Mouse (Mus musculus) thymus, adult 2 months (tissue): ENCODE measurements around the gene Shroom3. TPM values are rescaled to one million over a fixed set of nuclear protein-coding genes. Genes with fewer than 3 reads are reported as not detected.

ENCODE experiments used
- DNase-seq: peaks from one replicate; pipeline ENCODE4 v3.0.0; 2021
- H3K27ac ChIP-seq: fragments of 200-500 bp; 2 replicates; pipeline ENCODE4 v1.5.1; 2012; ENCODE audit warnings: low read length, control low read depth; ENCODE audit not compliant: control insufficient read depth, insufficient read depth
- H3K27me3 ChIP-seq: fragments of 200-500 bp; 2 replicates; pipeline ENCODE4 v1.6.1; 2012; ENCODE audit warnings: mild to moderate bottlenecking, low read length, moderate library complexity, mixed read lengths; ENCODE audit not compliant: control insufficient read depth, insufficient read depth
- H3K36me3 ChIP-seq: fragments of 200-500 bp; 2 replicates; pipeline ENCODE4 v1.6.1; 2012; ENCODE audit warnings: mild to moderate bottlenecking, low read length, moderate library complexity; ENCODE audit not compliant: control insufficient read depth, insufficient read depth
- H3K4me1 ChIP-seq: fragments of 200-500 bp; replicated peaks from 2 replicates; pipeline ENCODE4 v1.6.1; 2012; ENCODE audit warnings: low read length; ENCODE audit not compliant: control insufficient read depth, insufficient read depth
- H3K4me3 ChIP-seq: fragments of 200-500 bp; 2 replicates; pipeline ENCODE4 v1.5.1; 2012; ENCODE audit warnings: mild to moderate bottlenecking, low read length, control low read depth, moderate library complexity; ENCODE audit not compliant: control insufficient read depth, insufficient read depth
- CTCF ChIP-seq: fragments of 200-500 bp; IDR thresholded peaks from 2 replicates; pipeline ENCODE4 v1.5.1; 2012; ENCODE audit warnings: mild to moderate bottlenecking, control low read depth, low read length, moderate library complexity, borderline replicate concordance; ENCODE audit not compliant: control insufficient read depth, poor library complexity, insufficient read depth; ENCODE audit errors: extremely low read depth
- POLR2A ChIP-seq: fragments of 200-500 bp; IDR thresholded peaks from 2 replicates; pipeline ENCODE4 v1.6.1; 2012; ENCODE audit warnings: mild to moderate bottlenecking, low read length, control low read depth, moderate library complexity; ENCODE audit not compliant: control insufficient read depth, poor library complexity, insufficient read depth; ENCODE audit errors: extremely low read depth
- WGBS: fragments of 180-500 bp; shearing (Covaris S2); methylation state at CpG from one replicate; pipeline ENCODE4 v1.1.7; 2018; 5-methylcytosine and 5-hydroxymethylcytosine counted together
- polyA plus RNA-seq: library from polyadenylated mRNA; depleted of rRNA; stranded (reverse); fragments of >200 nt; gene quantifications from 2 replicates; pipeline ENCODE4 v1.2.3, GENCODE M21; 2012

Gene Shroom3
- polyA plus RNA-seq, 1 experiment = 4.0 TPM

- whole genome bisulfite sequencing = 32% methylated on average over 16 of the region's 16 CpGs
- DNase-seq = no peak
- Histone ChIP-seq H3K27me3 (no peaks in the 10 kb centered on the region), H3K36me3 (no peaks in the 10 kb centered on the region), H3K27ac (no peak overlapping the region), H3K4me3 (no peak overlapping the region), H3K4me1 (no peaks in the 10 kb centered on the region)
- TF ChIP-seq POLR2A = no peak
- no peak for TF ChIP-seq CTCF
Observed at GRCm38 (mm10) chr5:92987891-92988768, 304.9 kb downstream of the Shroom3 start.

- WGBS = 72% methylated on average over 15 of the region's 15 CpGs
- no peaks in the 10 kb centered on the region for H3K27me3 ChIP-seq
- no peak overlapping the region for H3K27ac ChIP-seq
- H3K4me3 ChIP-seq = no peak overlapping the region
- DNase-seq = no peak
- H3K36me3 ChIP-seq = no peaks in the 10 kb centered on the region
- no peaks in the 10 kb centered on the region for H3K4me1 ChIP-seq
- no peak for TF ChIP-seq CTCF
- TF ChIP-seq POLR2A = no peak
Observed at GRCm38 (mm10) chr5:92988769-92989356, 305.6 kb downstream of the Shroom3 start.

- TF ChIP-seq CTCF = no peak
- TF ChIP-seq POLR2A = no peak
- H3K4me1 ChIP-seq = no peaks in the 10 kb centered on the region
- DNase-seq = no peak
- H3K27ac ChIP-seq = no peak overlapping the region
- no peak overlapping the region for H3K4me3 ChIP-seq
- no peaks in the 10 kb centered on the region for H3K36me3 ChIP-seq
- 56% methylated on average over 3 of the region's 3 CpGs for WGBS
- no peaks in the 10 kb centered on the region for H3K27me3 ChIP-seq
Observed at GRCm38 (mm10) chr5:92992106-92992505, 308.9 kb downstream of the Shroom3 start.

GRCm38 (mm10) chr5:92994309-92994708, 311.1 kb downstream of the Shroom3 start:
- DNase-seq = no peak
- no peak overlapping the region for H3K27ac ChIP-seq
- no peaks in the 10 kb centered on the region for H3K27me3 ChIP-seq
- H3K4me1 ChIP-seq = no peaks in the 10 kb centered on the region
- TF ChIP-seq POLR2A (no peak), CTCF (no peak)
- H3K4me3 ChIP-seq = no peak overlapping the region
- H3K36me3 ChIP-seq = no peaks in the 10 kb centered on the region
- 97% methylated on average over 6 of the region's 6 CpGs for WGBS

GRCm38 (mm10) chr5:92994861-92995260, 311.6 kb downstream of the Shroom3 start:
- Histone ChIP-seq H3K27me3 (no peaks in the 10 kb centered on the region), H3K36me3 (no peaks in the 10 kb centered on the region), H3K27ac (no peak overlapping the region), H3K4me1 (no peaks in the 10 kb centered on the region), H3K4me3 (no peak overlapping the region)
- no peak for TF ChIP-seq CTCF
- no peak for TF ChIP-seq POLR2A
- DNase-seq = no peak
- 89% methylated on average over 2 of the region's 2 CpGs for WGBS

GRCm38 (mm10) chr5:92997428-92998120, 314.3 kb downstream of the Shroom3 start:
- Histone ChIP-seq H3K27ac (no peak overlapping the region), H3K4me1 (no peaks in the 10 kb centered on the region), H3K27me3 (no peaks in the 10 kb centered on the region), H3K36me3 (no peaks in the 10 kb centered on the region), H3K4me3 (no peak overlapping the region)
- WGBS = 88% methylated on average over 5 of the region's 5 CpGs
- DNase-seq = no peak
- TF ChIP-seq CTCF (no peak), POLR2A (no peak)
